Mouse (Mus musculus): ENCODE data around the gene Sapcd2.

DNA sequence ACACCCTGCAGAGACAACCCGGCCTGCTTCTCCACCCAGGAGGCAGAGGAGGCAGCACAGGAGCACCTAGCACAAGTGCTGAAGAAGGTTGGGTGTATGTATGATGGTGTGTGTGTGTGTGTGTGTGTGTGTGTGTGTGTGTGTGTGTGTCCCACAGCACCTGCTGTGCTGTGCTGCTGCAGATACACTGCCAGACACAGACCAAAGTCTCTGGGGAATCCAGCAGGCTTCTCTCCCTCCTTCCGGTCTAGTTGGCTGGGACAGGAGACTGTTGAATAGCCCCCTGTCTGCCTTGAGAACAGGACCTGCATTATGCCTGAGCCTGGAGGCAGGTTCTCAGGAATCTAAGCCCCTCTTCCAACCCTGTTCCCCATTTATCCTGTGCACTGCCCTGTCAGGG lies 1.3 kb downstream of the Sapcd2 start:
- TF ChIP-seq POLR2A (IDR thresholded peaks at IDR 0.05; ENCODE audit: borderline replicate concordance, extremely low read depth, low read depth, low read length), result no peak
- TF ChIP-seq CTCF (IDR thresholded peaks at IDR 0.05; ENCODE audit: insufficient read depth, low read length), result no peak

Measured in lung, adult 2 months (tissue).